Mouse (Mus musculus) forebrain, embryonic 14.5 days (tissue): ENCODE measurements around the gene Lgr6. TPM values are rescaled to one million over a fixed set of nuclear protein-coding genes. Genes with fewer than 3 reads are reported as not detected.

Source experiments
- ATAC-seq: fragments of 200-750 bp; cut with Nextera tagmentation; 2 replicates; pipeline ENCODE4 v1.8.0; 2017; ENCODE audit warnings: mild to moderate bottlenecking, moderate library complexity
- DNase-seq: peaks from one replicate; pipeline ENCODE4 v3.0.0-alpha.2; 2015; ENCODE audit warnings: low spot score
- H3K27ac ChIP-seq: fragments of 300-500 bp; sonication (generic); 2 replicates; pipeline ENCODE4 v1.5.1; 2014; ENCODE audit warnings: low read depth, mild to moderate bottlenecking, control low read depth, low read length, moderate library complexity
- H3K27me3 ChIP-seq: fragments of 300-500 bp; sonication (generic); replicated peaks from 2 replicates; pipeline ENCODE4 v1.6.1; 2014; ENCODE audit warnings: low read length, control low read depth, mixed read lengths; ENCODE audit not compliant: control insufficient read depth, insufficient read depth
- H3K36me3 ChIP-seq: fragments of 300-500 bp; sonication (generic); 2 replicates; pipeline ENCODE4 v1.6.1; 2014; ENCODE audit warnings: low read length, control low read depth; ENCODE audit not compliant: control insufficient read depth, insufficient read depth
- H3K4me1 ChIP-seq: fragments of 300-500 bp; sonication (generic); 2 replicates; pipeline ENCODE4 v1.6.1; 2014; ENCODE audit warnings: antibody characterized with exemption, low read length, control low read depth; ENCODE audit not compliant: control insufficient read depth, insufficient read depth
- H3K4me2 ChIP-seq: fragments of 300-500 bp; sonication (generic); 2 replicates; pipeline ENCODE4 v1.6.1; 2014; ENCODE audit warnings: mild to moderate bottlenecking, control low read depth, low read length
- H3K4me3 ChIP-seq: fragments of 300-500 bp; sonication (generic); 2 replicates; pipeline ENCODE4 v1.5.1; 2014; ENCODE audit warnings: low read depth, low read length, control low read depth
- H3K9ac ChIP-seq: fragments of 300-500 bp; sonication (generic); 2 replicates; pipeline ENCODE4 v1.6.1; 2014; ENCODE audit warnings: mild to moderate bottlenecking, low read length, control low read depth, moderate library complexity
- H3K9me3 ChIP-seq: fragments of 300-500 bp; sonication (generic); replicated peaks from 2 replicates; pipeline ENCODE4 v1.6.1; 2016; ENCODE audit warnings: low read length, control low read depth, mixed read lengths; ENCODE audit not compliant: control insufficient read depth
- WGBS: fragments of 180-500 bp; shearing (Covaris S2); extraction: QIAGEN DNeasy Blood & Tissue Kit; methylation state at CpG from one replicate; pipeline ENCODE4 v1.1.7; 2014; 5-methylcytosine and 5-hydroxymethylcytosine counted together
- polyA plus RNA-seq: library from polyadenylated mRNA; unstranded; fragments of >200 nt; fragmentation: Nextera tagmentation; extraction: Ambion mirVana; gene quantifications from 2 replicates; pipeline ENCODE4 v1.2.1, GENCODE M21; 2014

Lgr6 gene
- polyA plus RNA-seq, 1 experiment from 2014 or later, result 0.48 TPM

DNA sequence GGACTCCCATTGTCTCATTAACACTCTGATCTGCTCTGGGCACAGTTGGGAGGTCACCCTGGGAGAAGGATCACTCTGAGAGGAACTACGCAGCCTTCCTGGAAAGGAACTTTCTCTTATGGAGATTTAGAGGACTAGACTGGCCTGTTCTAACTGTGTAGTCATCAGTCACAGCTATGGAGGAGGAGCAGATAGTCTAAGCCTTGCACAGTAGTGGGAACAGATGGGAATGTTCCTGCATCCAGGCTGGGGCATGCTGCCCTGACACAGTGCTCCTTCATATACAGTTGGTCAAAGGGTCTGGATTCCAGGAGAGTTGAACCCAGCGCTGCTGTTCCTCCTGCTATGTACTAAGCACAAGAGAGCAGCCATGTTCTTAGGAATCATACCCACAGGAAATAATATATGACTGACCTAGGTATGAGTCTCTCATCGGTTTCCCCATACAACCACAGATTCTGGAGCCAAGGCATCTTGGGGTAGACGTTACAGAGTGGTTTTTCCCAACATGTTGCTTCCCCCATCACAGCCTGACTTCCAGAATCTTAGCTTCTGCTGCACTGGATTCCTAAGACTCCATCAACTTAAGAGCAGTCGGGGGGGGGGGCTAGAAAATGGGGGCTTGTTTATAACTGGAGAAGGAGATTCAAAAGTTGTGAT is 84.7 kb downstream of the Lgr6 start:
- ATAC-seq, result no peak

DNA sequence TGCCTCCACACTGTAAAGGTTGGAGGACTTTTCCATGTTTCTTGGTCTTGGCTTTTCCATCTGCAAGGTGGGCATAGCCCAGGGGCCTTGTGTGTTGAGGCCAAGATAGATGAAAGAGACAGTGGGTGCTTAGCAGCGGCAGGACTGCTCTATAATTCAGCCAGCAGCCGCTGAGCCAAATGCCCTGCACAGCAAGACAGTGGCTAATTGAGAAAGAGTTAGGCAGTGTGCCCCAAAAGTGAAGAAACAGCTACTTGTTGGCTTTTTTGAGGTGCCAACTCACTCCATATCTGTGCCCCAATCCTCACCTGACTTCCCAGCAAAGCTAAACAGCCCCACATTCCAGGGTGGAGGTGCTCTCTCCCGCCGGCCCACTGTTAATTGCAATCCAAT is 85.3 kb downstream of the Lgr6 start:
- Histone ChIP-seq H3K9me3 (no peaks in the 10 kb centered on the region), H3K4me2 (no peak overlapping the region), H3K27me3 (no peaks in the 10 kb centered on the region), H3K9ac (no peak overlapping the region), H3K4me1 (peaks cover 22% of the 10 kb centered on the region), H3K27ac (no peak overlapping the region), H3K4me3 (no peak overlapping the region), H3K36me3 (no peaks in the 10 kb centered on the region)
- 58% methylated on average over 4 of the region's 4 CpGs for WGBS
- DNase-seq (no peak), ATAC-seq (no peak)

More for the DNA sequence above, 84.7 kb downstream of the Lgr6 start:
- no peaks in the 10 kb centered on the region for H3K36me3 ChIP-seq
- H3K4me1 ChIP-seq, result peaks cover 22% of the 10 kb centered on the region
- no peak for DNase-seq
- H3K9me3 ChIP-seq, result no peaks in the 10 kb centered on the region
- no peak overlapping the region for H3K9ac ChIP-seq
- 83% methylated on average over 5 of the region's 5 CpGs for WGBS
- H3K27ac ChIP-seq, result no peak overlapping the region
- no peak overlapping the region for H3K4me2 ChIP-seq
- H3K4me3 ChIP-seq, result no peak overlapping the region
- H3K27me3 ChIP-seq, result no peaks in the 10 kb centered on the region

DNA sequence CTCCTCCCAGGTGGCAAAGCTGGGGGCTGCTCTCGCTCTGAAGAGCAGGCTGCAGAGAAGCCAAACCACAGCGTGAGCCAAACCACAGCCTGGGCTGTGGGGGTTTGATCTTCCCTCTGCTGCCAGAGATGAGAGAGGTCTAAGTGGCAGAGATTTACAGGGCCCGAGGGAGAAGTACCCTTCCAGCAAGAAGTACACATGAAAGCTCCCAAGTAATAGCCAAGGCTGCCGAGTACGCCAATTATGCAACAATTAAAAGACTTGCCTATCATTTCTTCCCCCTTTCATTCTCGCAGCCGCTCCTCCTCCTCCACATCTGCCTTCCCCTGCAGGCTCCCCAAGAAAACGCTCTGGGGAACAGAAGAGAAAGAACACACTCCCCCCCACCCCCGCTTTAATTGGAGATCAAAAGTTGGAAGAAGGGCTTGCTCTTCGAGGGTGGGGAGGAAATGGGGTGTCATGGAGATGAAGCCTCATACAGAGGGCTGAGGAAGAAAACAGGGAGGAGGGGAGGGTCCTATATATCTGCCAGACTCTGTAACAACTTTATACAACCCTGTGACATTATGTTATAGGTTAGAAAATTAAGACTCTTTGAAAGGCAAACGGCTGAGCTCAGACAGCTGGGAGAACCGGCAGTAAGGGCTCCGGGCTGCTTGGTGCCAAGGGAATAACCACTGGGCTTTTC is 85.8 kb downstream of the Lgr6 start:
- peak; percentile 62 for ATAC-seq
- H3K4me3 ChIP-seq, result no peak overlapping the region
- H3K27ac ChIP-seq, result peak overlapping the region; percentile 4; the same call in 1 of the 2 replicates
- WGBS, result 12% methylated on average over 13 of the region's 13 CpGs
- H3K9ac ChIP-seq, result no peak overlapping the region
- peaks cover 22% of the 10 kb centered on the region for H3K4me1 ChIP-seq
- DNase-seq, result peak; percentile 69
- no peaks in the 10 kb centered on the region for H3K36me3 ChIP-seq
- no peak overlapping the region for H3K4me2 ChIP-seq
- H3K27me3 ChIP-seq, result no peaks in the 10 kb centered on the region
- H3K9me3 ChIP-seq, result no peaks in the 10 kb centered on the region

DNA sequence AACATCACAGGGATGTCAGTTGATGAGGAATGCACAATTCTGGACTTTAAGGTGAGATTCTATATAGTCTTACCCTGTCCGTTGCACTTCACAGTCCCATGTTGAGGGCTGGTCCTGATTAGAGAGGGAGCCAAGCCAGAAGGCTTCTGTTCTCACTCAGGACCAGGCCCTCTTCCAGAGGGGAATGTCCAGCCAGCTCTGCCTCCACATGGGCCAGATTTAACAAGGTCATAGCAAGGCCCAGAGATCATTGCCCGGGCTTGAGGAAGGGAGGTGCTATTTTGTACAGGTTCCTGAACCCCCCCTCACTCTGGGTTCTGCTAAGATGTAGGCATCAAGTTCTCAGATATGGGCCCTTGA is 87.4 kb downstream of the Lgr6 start:
- no peaks in the 10 kb centered on the region for H3K27me3 ChIP-seq
- H3K36me3 ChIP-seq, result no peaks in the 10 kb centered on the region
- no peaks in the 10 kb centered on the region for H3K9me3 ChIP-seq
- no peak overlapping the region for H3K4me2 ChIP-seq
- H3K27ac ChIP-seq, result no peak overlapping the region
- ATAC-seq, result no peak
- no peak for DNase-seq
- no peak overlapping the region for H3K4me3 ChIP-seq
- peaks cover 22% of the 10 kb centered on the region for H3K4me1 ChIP-seq
- H3K9ac ChIP-seq, result no peak overlapping the region
- 94% methylated on average over 2 of the region's 2 CpGs for WGBS

DNA sequence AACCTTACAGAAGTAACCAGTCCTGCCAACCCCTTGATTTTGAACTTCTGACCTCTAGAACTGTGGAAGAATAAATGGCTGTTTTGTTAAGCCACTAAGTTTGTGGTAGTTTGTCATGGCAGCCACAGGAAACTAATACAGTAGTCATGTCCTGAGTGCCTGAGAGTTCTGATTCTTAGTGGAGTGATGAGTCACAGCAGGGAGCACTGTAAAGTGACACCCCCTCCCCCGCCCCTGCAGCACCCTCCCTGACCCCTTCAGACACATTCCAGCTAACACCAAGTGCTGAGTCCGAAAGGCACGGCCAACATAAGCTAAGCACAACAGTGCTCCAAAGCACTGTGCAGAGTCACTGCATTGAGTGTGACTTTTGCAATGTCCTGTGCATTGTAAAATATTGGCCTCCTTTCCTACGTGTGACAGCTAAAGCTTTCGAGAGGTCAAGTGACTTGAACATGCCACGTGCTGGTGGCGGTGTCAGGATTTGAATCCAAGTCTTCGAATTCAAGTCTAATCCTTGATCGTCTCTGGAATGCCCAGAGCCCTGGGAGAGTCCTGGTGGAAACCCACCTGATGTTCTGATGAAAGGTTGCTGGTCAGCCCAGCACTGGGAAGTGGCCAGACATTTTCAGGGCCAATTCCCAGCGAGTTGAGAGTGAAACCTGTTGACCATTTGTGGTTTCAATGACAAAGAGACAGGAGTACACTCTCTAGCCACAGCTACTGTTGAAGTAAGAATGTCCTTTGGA is 88.0 kb downstream of the Lgr6 start:
- DNase-seq, result no peak
- H3K9me3 ChIP-seq, result no peaks in the 10 kb centered on the region
- no peak overlapping the region for H3K4me2 ChIP-seq
- no peak for ATAC-seq
- no peaks in the 10 kb centered on the region for H3K36me3 ChIP-seq
- peaks cover 22% of the 10 kb centered on the region for H3K4me1 ChIP-seq
- 87% methylated on average over 10 of the region's 10 CpGs for WGBS
- no peak overlapping the region for H3K27ac ChIP-seq
- no peak overlapping the region for H3K9ac ChIP-seq
- no peak overlapping the region for H3K4me3 ChIP-seq
- no peaks in the 10 kb centered on the region for H3K27me3 ChIP-seq

DNA sequence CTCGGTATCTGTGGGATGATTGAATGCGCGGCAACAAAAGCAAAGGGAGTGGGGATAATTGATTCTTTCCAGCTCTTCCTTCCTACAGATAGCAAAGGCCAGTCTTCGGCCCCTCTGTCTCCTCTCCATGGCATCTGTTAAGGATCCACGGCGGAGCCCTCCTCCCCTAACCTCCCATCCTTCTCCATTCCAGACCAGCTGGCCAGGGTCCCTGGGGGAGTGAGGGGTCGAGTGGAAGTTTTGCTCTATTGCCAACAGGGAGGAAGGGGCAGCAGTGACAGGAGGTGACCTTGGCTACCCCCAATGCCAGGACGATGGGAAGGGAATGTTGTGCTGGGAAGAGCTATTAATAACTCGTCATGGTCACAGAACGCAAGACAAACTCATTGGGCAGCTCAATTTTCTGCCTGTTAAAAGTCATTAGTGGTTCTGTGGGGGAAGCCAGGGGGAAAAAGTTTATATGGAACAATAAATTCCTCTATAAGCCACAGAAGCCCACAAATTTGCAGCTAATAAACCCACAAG is 90.1 kb downstream of the Lgr6 start:
- Histone ChIP-seq H3K4me3 (no peak overlapping the region), H3K36me3 (no peaks in the 10 kb centered on the region), H3K4me2 (no peak overlapping the region), H3K4me1 (peaks cover 9% of the 10 kb centered on the region), H3K9ac (no peak overlapping the region), H3K27me3 (no peaks in the 10 kb centered on the region), H3K27ac (no peak overlapping the region), H3K9me3 (no peaks in the 10 kb centered on the region)
- 77% methylated on average over 10 of the region's 10 CpGs for WGBS
- DNase-seq (no peak), ATAC-seq (no peak)

DNA sequence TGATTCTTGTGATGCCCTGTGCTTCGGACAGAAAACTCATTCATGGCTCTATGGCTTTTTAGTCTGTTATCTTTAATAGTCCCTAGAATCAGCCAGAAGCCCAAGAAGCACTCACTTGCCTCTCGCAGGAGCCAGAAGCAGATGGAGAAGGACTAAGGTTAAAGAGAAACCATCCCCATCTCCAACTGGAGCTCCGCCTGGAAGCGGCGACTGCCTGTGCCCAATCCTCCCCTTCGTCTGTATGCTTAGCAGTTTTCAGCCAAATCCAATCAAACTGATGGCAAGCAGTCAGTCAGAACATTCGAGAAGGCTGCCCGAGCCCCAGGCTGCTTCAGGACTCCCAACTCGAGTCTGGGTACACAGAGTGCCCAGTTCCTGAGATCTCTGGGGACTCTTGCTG is 92.6 kb downstream of the Lgr6 start:
- H3K4me1 ChIP-seq, result no peaks in the 10 kb centered on the region
- no peaks in the 10 kb centered on the region for H3K27me3 ChIP-seq
- H3K9ac ChIP-seq, result no peak overlapping the region
- DNase-seq (no peak), ATAC-seq (no peak)
- WGBS, result 81% methylated on average over 9 of the region's 9 CpGs
- H3K9me3 ChIP-seq, result no peaks in the 10 kb centered on the region
- H3K4me3 ChIP-seq, result no peak overlapping the region
- H3K27ac ChIP-seq, result no peak overlapping the region
- no peaks in the 10 kb centered on the region for H3K36me3 ChIP-seq
- no peak overlapping the region for H3K4me2 ChIP-seq

DNA sequence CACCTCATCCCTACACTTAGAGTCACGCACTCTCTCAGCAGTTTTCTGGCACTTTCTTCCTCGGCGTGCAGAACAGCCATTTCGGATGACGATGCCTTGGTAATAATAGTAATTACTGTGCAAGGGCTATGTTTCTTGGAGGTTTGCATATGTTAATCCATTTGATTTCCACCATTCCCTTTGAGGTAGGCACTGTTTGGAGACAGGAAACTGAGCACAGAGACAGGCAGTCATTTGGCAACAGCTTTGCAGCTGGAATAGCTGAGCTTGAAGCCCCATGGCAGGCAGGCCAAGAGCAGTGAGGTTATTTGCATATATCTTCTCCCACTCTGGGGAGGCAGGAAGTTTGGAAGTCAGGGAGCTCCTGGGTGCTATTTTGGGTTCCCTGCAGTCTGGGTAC is 93.2 kb downstream of the Lgr6 start:
- ATAC-seq, result no peak

DNA sequence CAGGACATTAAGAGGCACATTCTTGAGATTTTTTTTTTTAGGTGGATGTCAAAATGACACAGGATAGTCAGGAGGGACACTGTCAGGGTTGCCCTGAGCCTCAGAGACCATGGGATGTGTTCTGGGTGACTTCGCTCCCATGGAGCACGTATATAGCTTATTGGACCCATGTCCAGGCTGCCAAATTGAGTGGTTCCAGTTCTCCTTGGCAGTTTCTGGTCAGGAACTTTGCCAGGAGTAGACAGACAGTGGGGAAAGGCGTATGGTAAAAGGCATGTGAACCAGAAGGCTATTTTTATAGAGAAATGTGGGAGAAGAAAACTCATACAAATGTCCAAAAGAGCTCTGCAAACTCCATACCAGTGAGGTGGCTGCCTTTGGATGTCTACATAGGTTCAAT is 95.2 kb downstream of the Lgr6 start:
- Histone ChIP-seq H3K9ac (no peak overlapping the region), H3K27ac (no peak overlapping the region), H3K4me1 (no peaks in the 10 kb centered on the region), H3K36me3 (no peaks in the 10 kb centered on the region), H3K27me3 (no peaks in the 10 kb centered on the region), H3K4me3 (no peak overlapping the region), H3K4me2 (no peak overlapping the region), H3K9me3 (no peaks in the 10 kb centered on the region)
- WGBS, result 80% methylated on average over 3 of the region's 3 CpGs
- ATAC-seq (no peak), DNase-seq (no peak)

More for the DNA sequence above, 93.2 kb downstream of the Lgr6 start:
- Histone ChIP-seq H3K27ac (no peak overlapping the region), H3K4me3 (no peak overlapping the region), H3K4me2 (no peak overlapping the region), H3K9me3 (no peaks in the 10 kb centered on the region), H3K36me3 (no peaks in the 10 kb centered on the region), H3K9ac (no peak overlapping the region), H3K4me1 (no peaks in the 10 kb centered on the region), H3K27me3 (no peaks in the 10 kb centered on the region)
- DNase-seq, result no peak
- 86% methylated on average over 5 of the region's 5 CpGs for WGBS
